Mouse (Mus musculus) C2C12 (cell line): Measurements from ENCODE around the gene 2310057M21Rik. TPM values are rescaled to one million over a fixed set of nuclear protein-coding genes. Genes with fewer than 3 reads are reported as not detected.

Experiments used
- H3K27me3 ChIP-seq: one replicate; pipeline ENCODE4 v1.6.1; 2011; ENCODE audit not compliant: control insufficient read depth, insufficient read depth, insufficient read length
- H3K36me3 ChIP-seq: one replicate; pipeline ENCODE4 v1.6.1; 2011; ENCODE audit not compliant: control insufficient read depth, insufficient read depth
- H3K4me3 ChIP-seq: one replicate; pipeline ENCODE4 v1.5.1; 2011; ENCODE audit warnings: mild to moderate bottlenecking, control low read depth; ENCODE audit not compliant: poor library complexity, insufficient read depth, severe bottlenecking
- H3K79me2 ChIP-seq: one replicate; pipeline ENCODE4 v1.6.1; 2011; ENCODE audit not compliant: control insufficient read depth, insufficient read depth
- H3K79me3 ChIP-seq: one replicate; pipeline ENCODE4 v1.6.1; 2011; ENCODE audit warnings: low read depth, control low read depth
- H3ac ChIP-seq: one replicate; pipeline ENCODE3; 2011; ENCODE audit warnings: low read depth; ENCODE audit not compliant: control insufficient read depth, insufficient read length
- CEBPB ChIP-seq: IDR thresholded peaks from one replicate; pipeline ENCODE4 v1.6.1; 2011; ENCODE audit warnings: low read depth, mild to moderate bottlenecking, control low read depth, moderate library complexity
- CTCF ChIP-seq: IDR thresholded peaks from one replicate; pipeline ENCODE4 v1.5.1; 2011; ENCODE audit not compliant: control insufficient read depth, insufficient read depth, insufficient read length
- FOSL1 ChIP-seq: IDR thresholded peaks from one replicate; pipeline ENCODE4 v1.8.0; 2011; ENCODE audit warnings: mild to moderate bottlenecking, low read length; ENCODE audit not compliant: poor library complexity, insufficient read depth, severe bottlenecking
- MAX ChIP-seq: IDR thresholded peaks from one replicate; pipeline ENCODE4 v1.6.1; 2011; ENCODE audit warnings: mild to moderate bottlenecking, control low read depth
- MYOD1 ChIP-seq: IDR thresholded peaks from one replicate; pipeline ENCODE4 v1.6.1; 2011; ENCODE audit warnings: low read depth; ENCODE audit not compliant: control insufficient read depth, insufficient read length
- MYOG ChIP-seq: IDR thresholded peaks from one replicate; pipeline ENCODE4 v1.6.1; 2011; ENCODE audit not compliant: control insufficient read depth, insufficient read length; ENCODE audit errors: extremely low read depth
- USF1 ChIP-seq: IDR thresholded peaks from one replicate; pipeline ENCODE4 v1.6.1; 2011; ENCODE audit warnings: low read depth, mild to moderate bottlenecking, control low read depth, moderate library complexity
- polyA plus RNA-seq: library from polyadenylated mRNA; unstranded; fragments of >200 nt; fragmentation: generic; extraction: Trizol; gene quantifications from one replicate; pipeline ENCODE4 v1.2.1, GENCODE M21; 2012; ENCODE audit warnings: missing spikeins

2310057M21Rik gene
- polyA plus RNA-seq, 1 experiment, result 12.3 TPM

DNA sequence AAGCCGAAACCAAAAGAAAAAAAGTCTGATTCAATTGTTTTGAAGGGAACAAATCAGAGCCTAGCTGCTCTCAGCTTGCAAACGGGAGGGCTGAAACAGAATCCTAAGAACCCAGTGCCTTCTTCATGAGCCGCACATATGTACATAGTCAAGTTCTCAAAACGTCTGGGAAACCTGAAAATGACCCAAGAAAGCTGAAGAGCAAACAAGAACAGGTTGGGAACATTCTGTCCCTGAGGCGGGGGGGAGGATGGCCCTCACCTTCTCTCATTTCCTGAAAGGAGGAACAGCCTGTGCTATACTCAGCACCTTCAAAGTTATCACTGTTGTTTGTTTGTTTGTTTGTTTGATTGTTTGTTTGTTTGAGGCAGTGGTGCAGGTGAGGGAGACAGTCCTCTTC is 55.8 kb downstream of the 2310057M21Rik start:
- TF ChIP-seq USF1, result no peak
- TF ChIP-seq FOSL1, result no peak
- TF ChIP-seq MYOD1, result no peak
- no peak for TF ChIP-seq MAX
- TF ChIP-seq MYOG, result no peak
- TF ChIP-seq CEBPB, result no peak
- TF ChIP-seq CTCF, result no peak
- Histone ChIP-seq H3K79me3 (no peaks in the 10 kb centered on the region), H3ac (no peak overlapping the region)

DNA sequence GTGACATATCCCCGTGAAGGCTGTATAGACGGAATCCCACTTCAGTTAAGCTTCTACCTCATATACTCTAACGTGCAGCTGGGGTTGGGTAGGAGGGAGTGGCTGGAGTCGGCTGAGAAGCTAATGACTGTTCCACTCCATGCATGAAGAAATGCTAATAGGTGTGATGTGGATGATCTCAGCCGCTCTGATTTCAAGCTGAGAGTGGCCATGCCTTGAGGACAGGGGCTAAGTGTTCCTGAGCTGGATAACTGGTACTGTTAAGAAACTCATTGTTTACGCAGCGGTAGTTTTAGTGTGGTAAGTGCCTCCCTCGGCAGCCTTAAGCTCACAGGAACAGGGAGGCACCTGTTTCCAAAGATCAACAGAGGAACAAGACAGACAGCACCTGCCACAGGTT is 59.2 kb downstream of the 2310057M21Rik start:
- TF ChIP-seq USF1 (no peak), CEBPB (no peak)

More for the DNA sequence above, 55.8 kb downstream of the 2310057M21Rik start:
- H3K79me2 ChIP-seq, result no peaks in the 10 kb centered on the region
- no peak overlapping the region for H3K4me3 ChIP-seq
- H3K36me3 ChIP-seq, result no peaks in the 10 kb centered on the region
- H3K27me3 ChIP-seq, result peaks cover 10% of the 10 kb centered on the region

DNA sequence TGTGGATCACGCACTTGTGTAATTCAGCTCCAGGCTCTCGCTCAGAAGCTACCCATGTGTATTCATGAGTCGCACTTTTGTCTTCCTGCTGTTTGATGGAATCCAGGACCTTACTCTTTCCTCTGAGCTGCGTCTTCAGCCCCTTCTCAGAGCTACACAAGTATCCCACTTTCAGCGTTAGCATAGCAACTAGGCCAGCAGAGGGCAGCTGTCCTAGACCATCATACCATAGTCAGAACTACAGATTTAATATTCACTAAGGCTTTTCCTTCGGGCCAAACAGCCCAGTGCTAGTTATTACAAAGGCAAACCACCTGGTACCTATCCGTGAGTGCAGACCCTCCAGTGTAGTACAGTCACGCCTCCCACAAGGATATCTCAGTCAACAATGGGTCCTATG is 65.4 kb downstream of the 2310057M21Rik start:
- H3K79me3 ChIP-seq, result no peaks in the 10 kb centered on the region
- H3K36me3 ChIP-seq, result no peaks in the 10 kb centered on the region
- TF ChIP-seq MYOD1, result no peak
- no peak for TF ChIP-seq CTCF
- no peak for TF ChIP-seq MYOG
- no peak for TF ChIP-seq FOSL1
- no peak for TF ChIP-seq CEBPB
- no peak for TF ChIP-seq MAX
- TF ChIP-seq USF1, result no peak
- H3K79me2 ChIP-seq, result no peaks in the 10 kb centered on the region
- no peak overlapping the region for H3ac ChIP-seq
- peaks cover 23% of the 10 kb centered on the region for H3K27me3 ChIP-seq
- no peak overlapping the region for H3K4me3 ChIP-seq

More for the DNA sequence above, 59.2 kb downstream of the 2310057M21Rik start:
- Histone ChIP-seq H3ac (no peak overlapping the region), H3K4me3 (no peak overlapping the region), H3K27me3 (peaks cover 15% of the 10 kb centered on the region), H3K36me3 (no peaks in the 10 kb centered on the region), H3K79me2 (no peaks in the 10 kb centered on the region), H3K79me3 (no peaks in the 10 kb centered on the region)

Other genes starting within 250 kb of the 2310057M21Rik start
- gene 4933402N03Rik, start 216.4 kb downstream of the 2310057M21Rik start, polyA plus RNA-seq, result not detected
- gene 5430419D17Rik, start 188.4 kb downstream of the 2310057M21Rik start, polyA plus RNA-seq, result 0.27 TPM
- gene Cuzd1, start 40.5 kb downstream of the 2310057M21Rik start, polyA plus RNA-seq, result not detected
- gene Fam24b, start 33.2 kb downstream of the 2310057M21Rik start, polyA plus RNA-seq, result 0.07 TPM
- gene Fam24a, start 28.9 kb downstream of the 2310057M21Rik start, polyA plus RNA-seq, result not detected
- gene Pstk, start 8.4 kb upstream of the 2310057M21Rik start, polyA plus RNA-seq, result 26.7 TPM
- 4.2 TPM for gene Ikzf5, start 47.8 kb upstream of the 2310057M21Rik start, polyA plus RNA-seq
- 3.5 TPM for gene Acadsb, start 47.8 kb upstream of the 2310057M21Rik start, polyA plus RNA-seq
- gene Hmx3, start 180.1 kb upstream of the 2310057M21Rik start, polyA plus RNA-seq, result 0.06 TPM
- 2.2 TPM for gene Hmx2, start 186.0 kb upstream of the 2310057M21Rik start, polyA plus RNA-seq
- gene Bub3, start 197.5 kb upstream of the 2310057M21Rik start, polyA plus RNA-seq, result 164 TPM